Mouse (Mus musculus): ENCODE data around the gene Nutf2-ps1. TPM values are rescaled to one million over a fixed set of nuclear protein-coding genes. Genes with fewer than 3 reads are reported as not detected.

Nutf2-ps1 gene
- polyA plus RNA-seq, 1 experiment from 2014 or later: 335 TPM

DNA sequence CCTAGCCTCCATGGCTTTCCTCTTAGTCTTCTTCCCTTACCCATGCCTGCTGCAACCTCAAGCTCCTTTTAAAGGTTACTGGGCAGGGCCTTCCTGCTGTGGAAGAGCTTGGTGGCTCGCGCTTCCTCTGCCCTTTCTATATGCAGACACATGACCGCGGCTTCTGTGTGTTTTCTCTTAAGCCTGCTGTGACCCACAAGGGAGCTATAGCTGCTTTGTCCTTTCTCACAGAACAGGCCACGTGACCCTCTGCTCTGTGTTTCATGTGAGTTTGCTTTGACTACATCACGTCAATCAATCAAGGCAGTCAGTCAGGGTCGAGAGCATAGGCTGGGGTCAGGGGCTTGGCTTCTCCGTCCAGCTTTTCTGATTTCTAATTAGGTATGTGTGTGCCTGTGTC is 41.3 kb downstream of the Nutf2-ps1 start:
- 43% methylated on average over 8 of the region's 8 CpGs for WGBS
- Histone ChIP-seq H3K27me3 (ENCODE audit: control insufficient read depth, insufficient read depth, low read length) (no peaks in the 10 kb centered on the region), H3K9ac (replicated peaks; ENCODE audit: low read depth, low read length) (no peak overlapping the region), H3K4me2 (replicated peaks; ENCODE audit: low read depth, low read length) (no peak overlapping the region), H3K9me3 (ENCODE audit: control insufficient read depth, low read depth, low read length) (no peaks in the 10 kb centered on the region), H3K27ac (ENCODE audit: low read length) (no peak overlapping the region; the same call in 1 of the 2 replicates), H3K36me3 (ENCODE audit: control insufficient read depth, insufficient read depth, low read length) (no peaks in the 10 kb centered on the region), H3K4me3 (ENCODE audit: low read depth, low read length) (no peak overlapping the region), H3K4me1 (ENCODE audit: control insufficient read depth, insufficient read depth, low read length) (no peaks in the 10 kb centered on the region)
- ATAC-seq (ENCODE audit: insufficient number of reproducible peaks, insufficient read depth, low FRiP score, low read depth): no peak

DNA sequence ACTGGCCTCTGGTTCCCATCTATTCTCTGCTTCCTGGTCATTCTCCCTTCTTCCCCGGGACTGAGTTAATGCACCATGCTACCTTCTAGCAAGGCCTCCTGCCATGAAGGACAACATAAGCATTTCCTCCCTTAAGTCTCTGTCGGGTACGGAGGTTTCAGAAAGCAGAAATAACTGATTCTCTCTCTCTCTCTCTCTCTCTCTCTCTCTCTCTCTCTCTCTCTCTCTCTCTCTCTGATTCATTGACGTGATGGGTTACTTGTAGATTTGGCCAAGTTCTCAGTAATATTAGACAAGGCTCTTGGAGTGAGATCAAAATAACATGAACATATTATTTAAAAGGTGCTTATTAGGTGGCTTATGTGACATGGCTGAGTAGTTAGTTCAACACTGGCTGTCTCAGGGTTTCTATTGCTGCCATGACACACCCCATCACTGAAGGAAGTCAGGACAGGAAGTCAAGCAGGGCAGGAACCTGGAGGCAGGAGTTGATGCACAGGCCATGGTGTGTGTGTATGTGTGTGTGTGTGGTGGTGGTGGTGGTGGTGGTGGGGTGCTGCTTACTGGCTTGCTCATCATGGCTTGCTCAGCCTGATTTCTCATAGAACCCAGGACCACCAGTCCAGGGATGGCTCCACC is 43.8 kb downstream of the Nutf2-ps1 start:
- no peaks in the 10 kb centered on the region for H3K36me3 ChIP-seq (ENCODE audit: control insufficient read depth, insufficient read depth, low read length)
- no peak overlapping the region for H3K27ac ChIP-seq (ENCODE audit: low read length)
- ATAC-seq (ENCODE audit: insufficient number of reproducible peaks, insufficient read depth, low FRiP score, low read depth): no peak
- WGBS: 55% methylated on average over 4 of the region's 4 CpGs
- no peak overlapping the region for H3K9ac ChIP-seq (replicated peaks; ENCODE audit: low read depth, low read length)
- no peaks in the 10 kb centered on the region for H3K27me3 ChIP-seq (ENCODE audit: control insufficient read depth, insufficient read depth, low read length)
- no peak overlapping the region for H3K4me2 ChIP-seq (replicated peaks; ENCODE audit: low read depth, low read length)
- no peaks in the 10 kb centered on the region for H3K4me1 ChIP-seq (ENCODE audit: control insufficient read depth, insufficient read depth, low read length)
- no peak overlapping the region for H3K4me3 ChIP-seq (ENCODE audit: low read depth, low read length)
- H3K9me3 ChIP-seq (ENCODE audit: control insufficient read depth, low read depth, low read length): no peaks in the 10 kb centered on the region

DNA sequence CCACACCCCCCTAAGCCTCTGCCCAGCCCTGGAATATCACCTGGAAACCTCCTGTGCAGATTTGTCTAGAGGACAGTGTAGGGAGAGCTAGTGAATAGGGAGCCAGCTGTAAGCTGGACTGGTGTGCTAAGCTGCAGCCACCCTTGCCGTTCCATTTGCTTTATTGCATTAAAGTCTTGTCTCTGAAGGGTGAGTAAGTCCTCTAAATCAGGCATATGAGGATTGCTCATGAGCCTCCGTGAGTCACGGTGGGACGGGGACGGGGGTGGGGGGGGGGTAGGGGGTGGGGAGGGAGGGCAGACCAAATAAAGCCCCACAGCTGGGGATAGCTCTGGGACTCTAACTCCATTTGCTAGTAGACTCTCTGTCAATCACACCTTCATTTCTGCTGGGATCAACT is 45.3 kb downstream of the Nutf2-ps1 start:
- H3K27me3 ChIP-seq (ENCODE audit: control insufficient read depth, insufficient read depth, low read length): no peaks in the 10 kb centered on the region
- no peak overlapping the region for H3K4me3 ChIP-seq (ENCODE audit: low read depth, low read length)
- H3K9me3 ChIP-seq (ENCODE audit: control insufficient read depth, low read depth, low read length): no peaks in the 10 kb centered on the region
- H3K27ac ChIP-seq (ENCODE audit: low read length): no peak overlapping the region
- no peaks in the 10 kb centered on the region for H3K4me1 ChIP-seq (ENCODE audit: control insufficient read depth, insufficient read depth, low read length)
- ATAC-seq (ENCODE audit: insufficient number of reproducible peaks, insufficient read depth, low FRiP score, low read depth): no peak
- 44% methylated on average over 5 of the region's 5 CpGs for WGBS
- no peaks in the 10 kb centered on the region for H3K36me3 ChIP-seq (ENCODE audit: control insufficient read depth, insufficient read depth, low read length)
- H3K9ac ChIP-seq (replicated peaks; ENCODE audit: low read depth, low read length): no peak overlapping the region
- H3K4me2 ChIP-seq (replicated peaks; ENCODE audit: low read depth, low read length): no peak overlapping the region

DNA sequence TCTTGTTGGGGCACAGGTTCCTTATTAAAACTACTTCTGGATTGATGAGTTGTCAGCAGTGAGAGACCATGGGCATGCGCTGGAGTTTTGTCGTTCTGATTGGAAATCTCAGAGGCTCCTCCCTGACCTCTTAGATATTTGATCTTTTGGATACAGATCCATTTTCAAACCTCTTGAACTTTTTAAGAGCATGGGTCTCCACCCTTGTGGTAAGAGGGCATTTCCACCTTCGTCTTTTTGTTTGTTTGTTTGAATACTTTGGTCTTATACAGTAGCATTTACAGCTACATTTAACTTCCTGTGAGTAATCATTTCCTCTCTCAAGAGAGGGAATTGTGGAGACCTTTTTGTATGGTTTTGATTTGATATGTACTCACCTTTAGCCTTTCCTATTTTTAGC is 49.6 kb downstream of the Nutf2-ps1 start:
- H3K4me2 ChIP-seq (replicated peaks; ENCODE audit: low read depth, low read length): no peak overlapping the region
- H3K36me3 ChIP-seq (ENCODE audit: control insufficient read depth, insufficient read depth, low read length): no peaks in the 10 kb centered on the region
- no peak for ATAC-seq (ENCODE audit: insufficient number of reproducible peaks, insufficient read depth, low FRiP score, low read depth)
- no peaks in the 10 kb centered on the region for H3K9me3 ChIP-seq (ENCODE audit: control insufficient read depth, low read depth, low read length)
- 57% methylated on average over 3 of the region's 3 CpGs for WGBS
- H3K9ac ChIP-seq (replicated peaks; ENCODE audit: low read depth, low read length): no peak overlapping the region
- H3K4me1 ChIP-seq (ENCODE audit: control insufficient read depth, insufficient read depth, low read length): no peaks in the 10 kb centered on the region
- no peaks in the 10 kb centered on the region for H3K27me3 ChIP-seq (ENCODE audit: control insufficient read depth, insufficient read depth, low read length)
- H3K4me3 ChIP-seq (ENCODE audit: low read depth, low read length): no peak overlapping the region
- no peak overlapping the region for H3K27ac ChIP-seq (ENCODE audit: low read length)

DNA sequence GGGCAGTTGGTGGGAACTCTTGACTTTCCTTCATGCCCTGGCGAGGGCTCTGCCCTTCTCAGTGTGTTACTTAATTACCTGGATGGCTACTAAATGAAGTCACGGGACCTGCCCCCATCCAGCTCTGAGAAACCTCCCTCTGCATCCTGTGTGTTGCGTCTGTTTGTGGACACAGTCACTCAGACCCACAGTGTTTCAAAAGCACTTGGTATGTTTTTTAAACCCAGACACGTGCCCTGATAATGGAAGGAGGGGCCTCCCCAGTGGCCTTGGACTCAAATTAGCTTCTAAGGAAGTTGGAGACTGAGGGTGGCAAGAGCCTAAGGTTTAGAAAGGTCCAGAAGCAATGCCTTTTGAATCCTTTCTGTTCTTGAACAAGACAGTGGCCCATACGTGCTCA is 50.1 kb downstream of the Nutf2-ps1 start:
- no peak for ATAC-seq (ENCODE audit: insufficient number of reproducible peaks, insufficient read depth, low FRiP score, low read depth)
- Histone ChIP-seq H3K36me3 (ENCODE audit: control insufficient read depth, insufficient read depth, low read length) (no peaks in the 10 kb centered on the region), H3K9me3 (ENCODE audit: control insufficient read depth, low read depth, low read length) (no peaks in the 10 kb centered on the region), H3K9ac (replicated peaks; ENCODE audit: low read depth, low read length) (no peak overlapping the region), H3K27ac (ENCODE audit: low read length) (no peak overlapping the region), H3K4me3 (ENCODE audit: low read depth, low read length) (no peak overlapping the region), H3K4me2 (replicated peaks; ENCODE audit: low read depth, low read length) (no peak overlapping the region), H3K4me1 (ENCODE audit: control insufficient read depth, insufficient read depth, low read length) (no peaks in the 10 kb centered on the region), H3K27me3 (ENCODE audit: control insufficient read depth, insufficient read depth, low read length) (no peaks in the 10 kb centered on the region)
- WGBS: 69% methylated on average over 5 of the region's 5 CpGs

Other genes with a start within 250 kb of the Nutf2-ps1 start
- gene Gm10197, start 217.3 kb downstream of the Nutf2-ps1 start, polyA plus RNA-seq (2014; fragmentation: Nextera tagmentation; extraction: Ambion mirVana): not detected in 2 replicates
- gene Smndc1, start 198.5 kb downstream of the Nutf2-ps1 start, polyA plus RNA-seq (2014; fragmentation: Nextera tagmentation; extraction: Ambion mirVana): 42.4 and 43.5 TPM in 2 replicates
- gene Dusp5, start 60.0 kb downstream of the Nutf2-ps1 start, polyA plus RNA-seq (2014; fragmentation: Nextera tagmentation; extraction: Ambion mirVana): 4.6 TPM in 2 replicates
- 78.8 and 78.9 TPM in 2 replicates for gene Smc3, start 11.3 kb upstream of the Nutf2-ps1 start, polyA plus RNA-seq (2014; fragmentation: Nextera tagmentation; extraction: Ambion mirVana)
- gene Rbm20, start 88.2 kb upstream of the Nutf2-ps1 start, polyA plus RNA-seq (2014; fragmentation: Nextera tagmentation; extraction: Ambion mirVana): 0.78 and 0.95 TPM in 2 replicates